Comparison of ENCODE assay signal across 8 mouse cellular contexts in the genomic region with DNA sequence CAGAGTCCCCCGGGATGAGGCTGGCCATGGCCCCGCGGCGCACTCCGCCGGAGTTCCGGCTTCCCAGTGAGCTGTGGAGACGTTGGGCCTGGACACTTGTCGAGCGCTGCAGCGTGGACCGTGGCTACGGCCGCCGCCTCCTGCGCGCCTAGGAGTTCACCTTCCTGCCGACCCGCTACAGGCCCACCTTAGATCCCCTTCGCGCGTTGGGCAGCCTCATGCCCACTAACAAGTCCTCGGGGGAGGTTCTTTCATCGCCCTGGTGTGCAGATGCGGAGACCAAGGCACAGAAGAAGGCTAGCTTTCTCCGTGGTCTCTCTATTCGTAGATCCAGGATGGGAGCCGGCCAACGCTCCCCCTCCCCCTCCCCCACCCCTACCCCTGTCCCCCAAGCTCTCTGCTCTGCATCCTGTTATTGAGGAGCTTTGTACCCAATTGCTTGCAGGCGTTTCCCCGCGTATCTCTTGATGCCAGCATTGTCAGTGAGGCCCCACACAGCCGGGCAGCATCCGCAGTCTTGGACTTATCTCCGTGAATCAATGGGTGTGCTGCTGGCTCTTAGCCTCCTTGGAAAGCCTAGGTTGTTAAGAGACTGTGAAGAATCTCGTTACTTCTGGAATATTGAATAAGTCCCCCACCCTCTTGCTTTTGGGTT. TPM values are rescaled to one million over a fixed set of nuclear protein-coding genes. Genes with fewer than 3 reads are reported as not detected.
DNase-seq lines count a peak whose midpoint lies in the region; ATAC-seq and TF ChIP-seq lines count a peak whose summit lies in the region.

No protein-coding gene starts in this region.

- H3K27ac ChIP-seq in kidney, adult 2 months (ENCODE audit: insufficient read depth, low read depth, low read length), result 0 out of 2 replicates have a peak overlapping the region, but pooled peaks have one; percentile 5
- peak overlapping the region; percentile 85 for H3K27ac ChIP-seq in bone marrow, adult 2 months (ENCODE audit: control insufficient read depth, insufficient read depth, low read depth, low read length, poor library complexity)
- H3K27ac ChIP-seq in heart, postnatal 0 days (ENCODE audit: low read depth), result peak overlapping the region; percentile 81
- peak overlapping the region; percentile 46 for H3K27ac ChIP-seq in thymus, adult 2 months (ENCODE audit: control insufficient read depth, insufficient read depth, low read length)

- H3K4me1 ChIP-seq in kidney, adult 2 months (ENCODE audit: control insufficient read depth, insufficient read depth, low read length), result peaks cover 5% of the 10 kb centered on the region; the same call in 1 of the 2 replicates
- H3K4me1 ChIP-seq in bone marrow, adult 2 months (ENCODE audit: control insufficient read depth, insufficient read depth, low read length), result peaks cover 2% of the 10 kb centered on the region
- peaks cover 23% of the 10 kb centered on the region for H3K4me1 ChIP-seq in heart, postnatal 0 days (ENCODE audit: control insufficient read depth, insufficient read depth)
- peaks cover 52% of the 10 kb centered on the region for H3K4me1 ChIP-seq in thymus, adult 2 months (replicated peaks; ENCODE audit: control insufficient read depth, insufficient read depth, low read length)

- WGBS in kidney, adult 2 months, result 1% methylated on average over 36 of the region's 36 CpGs
- WGBS in bone marrow, adult 2 months, result 1% methylated on average over 36 of the region's 36 CpGs
- under 1% methylated on average over 35 of the region's 36 CpGs for WGBS in heart, postnatal 0 days
- WGBS in thymus, adult 2 months, result 1% methylated on average over 36 of the region's 36 CpGs

- DNase-seq in kidney, adult 2 months, result no peak
- no peak for DNase-seq in kidney, adult 9 months
- no peak for DNase-seq in heart, postnatal 0 days (ENCODE audit: low spot score)
- DNase-seq in lung, postnatal 10 days, result peak; percentile 26
- DNase-seq in thymus, adult 2 months, result peak; percentile 56
- no peak for DNase-seq in cerebellum, adult 11-12 months
- no peak for DNase-seq in urinary bladder, postnatal 36 days (ENCODE audit: low spot score in 2 of 2)

- H3K9ac ChIP-seq in heart, postnatal 0 days (replicated peaks; ENCODE audit: low read depth, low read length), result peak overlapping the region; percentile 55

- no peak for TF ChIP-seq EP300 in heart, postnatal 0 days (IDR thresholded peaks at IDR 0.05; ENCODE audit: low read depth)

- H3K4me2 ChIP-seq in heart, postnatal 0 days (ENCODE audit: low read depth, low read length), result peak overlapping the region; percentile 93

- H3K36me3 ChIP-seq in kidney, adult 2 months (ENCODE audit: control insufficient read depth, insufficient read depth, low read length), result 0 out of 2 replicates have a peak, but pooled peaks cover 3% of the 10 kb centered on the region
- H3K36me3 ChIP-seq in heart, postnatal 0 days (replicated peaks; ENCODE audit: control insufficient read depth, insufficient read depth, low read length), result peaks cover 9% of the 10 kb centered on the region
- peaks cover 6% of the 10 kb centered on the region for H3K36me3 ChIP-seq in thymus, adult 2 months (ENCODE audit: control insufficient read depth, insufficient read depth, low read length)

- peaks cover 5% of the 10 kb centered on the region; the same call in 1 of the 2 replicates for H3K27me3 ChIP-seq in kidney, adult 2 months (replicated peaks; ENCODE audit: control insufficient read depth, insufficient read depth, low read length)
- H3K27me3 ChIP-seq in heart, postnatal 0 days (ENCODE audit: control insufficient read depth, insufficient read depth, low read length), result peaks cover 33% of the 10 kb centered on the region
- H3K27me3 ChIP-seq in thymus, adult 2 months (ENCODE audit: control insufficient read depth, insufficient read depth, low read length), result no peaks in the 10 kb centered on the region; the same call in 1 of the 2 replicates

- no peak for TF ChIP-seq POLR2A in kidney, adult 2 months (IDR thresholded peaks at IDR 0.05; ENCODE audit: low read depth, low read length)
- TF ChIP-seq POLR2A in bone marrow, adult 2 months (IDR thresholded peaks at IDR 0.05; ENCODE audit: borderline replicate concordance, control insufficient read depth, low read depth, low read length), result no peak
- no peak for TF ChIP-seq POLR2A in thymus, adult 2 months (IDR thresholded peaks at IDR 0.05; ENCODE audit: control insufficient read depth, extremely low read depth, insufficient read depth, low read length, poor library complexity)

- no peak; the same call in 1 of the 2 replicates for ATAC-seq in heart, postnatal 0 days (ENCODE audit: insufficient read depth, low read depth)

- no peaks in the 10 kb centered on the region for H3K9me3 ChIP-seq in heart, postnatal 0 days (replicated peaks; ENCODE audit: control insufficient read depth, low read length)

- no peak for TF ChIP-seq CTCF in kidney, adult 2 months (conservative IDR thresholded peaks at IDR 0.05; ENCODE audit: insufficient read depth, insufficient read length, low read depth, low read length)
- no peak for TF ChIP-seq CTCF in bone marrow, adult 2 months (IDR thresholded peaks at IDR 0.05; ENCODE audit: control insufficient read depth, insufficient read depth, low read length)
- TF ChIP-seq CTCF in heart, postnatal 0 days (IDR thresholded peaks at IDR 0.05; ENCODE audit: low read depth), result no peak
- TF ChIP-seq CTCF in thymus, adult 2 months (IDR thresholded peaks at IDR 0.05; ENCODE audit: borderline replicate concordance, control insufficient read depth, extremely low read depth, insufficient read depth, low read length, poor library complexity), result no peak

- peak overlapping the region; percentile 74 for H3K4me3 ChIP-seq in kidney, adult 2 months (ENCODE audit: insufficient read depth, low read depth, low read length)
- H3K4me3 ChIP-seq in bone marrow, adult 2 months (replicated peaks; ENCODE audit: control insufficient read depth, low read depth, low read length), result peak overlapping the region; percentile 93
- H3K4me3 ChIP-seq in heart, postnatal 0 days (ENCODE audit: low read depth, low read length), result peak overlapping the region; percentile 85
- H3K4me3 ChIP-seq in thymus, adult 2 months (ENCODE audit: control insufficient read depth, insufficient read depth, low read length), result peak overlapping the region; percentile 69

RNA-seq across cellular contexts. Expression of a gene that starts 0.8 kb away (rescaled TPM):
- 37.5 and 41.5 TPM in 2 replicates for polyA plus RNA-seq in kidney, adult 2 months (2012; rRNA removed)
- 29.7 and 30.3 TPM in 2 replicates for polyA plus RNA-seq in bone marrow, adult 2 months (2011; ENCODE audit: insufficient read depth, insufficient read length, low replicate concordance, missing spikeins)
- total RNA-seq in heart, postnatal 0 days (2014; rRNA removed; ENCODE audit: low replicate concordance), result 45.6 and 62.0 TPM in 2 replicates
- 27.4 and 30.6 TPM in 2 replicates for polyA plus RNA-seq in heart, postnatal 0 days (2015; fragmentation: Nextera tagmentation; extraction: Ambion mirVana)
- polyA plus RNA-seq in thymus, adult 2 months (2012; rRNA removed), result 121 and 155 TPM in 2 replicates

RNA-seq across cellular contexts. Expression of a gene that starts 4.0 kb away (rescaled TPM):
- not detected in 2 replicates for polyA plus RNA-seq in kidney, adult 2 months (2012; rRNA removed)
- polyA plus RNA-seq in bone marrow, adult 2 months (2011; ENCODE audit: insufficient read depth, insufficient read length, low replicate concordance, missing spikeins), result not detected in 2 replicates
- total RNA-seq in heart, postnatal 0 days (2014; rRNA removed; ENCODE audit: low replicate concordance), result not detected in 2 replicates
- polyA plus RNA-seq in heart, postnatal 0 days (2015; fragmentation: Nextera tagmentation; extraction: Ambion mirVana), result not detected in 2 replicates
- 4.1 and 5.6 TPM in 2 replicates for polyA plus RNA-seq in thymus, adult 2 months (2012; rRNA removed)

RNA-seq across cellular contexts. Expression of a gene that starts 36.3 kb away (rescaled TPM):
- polyA plus RNA-seq in kidney, adult 2 months (2012; rRNA removed), result 12.1 and 19.4 TPM in 2 replicates
- polyA plus RNA-seq in bone marrow, adult 2 months (2011; ENCODE audit: insufficient read depth, insufficient read length, low replicate concordance, missing spikeins), result 155 and 183 TPM in 2 replicates
- total RNA-seq in heart, postnatal 0 days (2014; rRNA removed; ENCODE audit: low replicate concordance), result 2.7 and 40.9 TPM in 2 replicates
- polyA plus RNA-seq in heart, postnatal 0 days (2015; fragmentation: Nextera tagmentation; extraction: Ambion mirVana), result 0.30 and 0.40 TPM in 2 replicates
- polyA plus RNA-seq in thymus, adult 2 months (2012; rRNA removed), result 215 and 227 TPM in 2 replicates

Comparison
In these comparisons a context has a peak if more than half of its experiments do, and no peak if none do; other contexts are left out.
1. DNase-seq: peak in lung, postnatal 10 days (single experiment) and thymus, adult 2 months (single experiment); none in kidney, adult 2 months (single experiment), kidney, adult 9 months (single experiment), heart, postnatal 0 days (single experiment), cerebellum, adult 11-12 months (single experiment) and urinary bladder, postnatal 36 days (0 of 2).
2. H3K27ac ChIP-seq: peak in every context shown above with its lines; median percentile 85 in bone marrow, adult 2 months; 81 in heart, postnatal 0 days; 46 in thymus, adult 2 months; 5 in kidney, adult 2 months.
3. Peak in every context shown above with its lines, with median percentiles within 50 percentile points of each other: H3K4me3 ChIP-seq.